Mouse (Mus musculus) cerebellum, adult 2 months (tissue): ENCODE results near the gene Mpv17l2.

Experiments
- CTCF ChIP-seq: fragments of 200-500 bp; IDR thresholded peaks from 2 replicates; pipeline ENCODE4 v1.5.1; 2011; ENCODE audit warnings: low read depth, mild to moderate bottlenecking, control low read depth, low read length, moderate library complexity, borderline replicate concordance; ENCODE audit not compliant: insufficient read depth
- POLR2A ChIP-seq: fragments of 200-500 bp; IDR thresholded peaks from 2 replicates; pipeline ENCODE4 v1.6.1; 2011; ENCODE audit warnings: low read length, control low read depth, borderline replicate concordance; ENCODE audit not compliant: insufficient read depth

- TF ChIP-seq CTCF: no peak
- no peak for TF ChIP-seq POLR2A
These were observed 12.1 kb upstream of the Mpv17l2 start for GRCm38 (mm10) chr8:70772890-70773289.
